Mouse (Mus musculus) embryonic fibroblast, embryonic 13.5 days (primary cell): ENCODE results near the gene Dntt. TPM values are rescaled to one million over a fixed set of nuclear protein-coding genes. Genes with fewer than 3 reads are reported as not detected.

Experiments used
- H3K27ac ChIP-seq: 2 replicates; pipeline ENCODE4 v1.5.1; 2012; ENCODE audit warnings: low read length, control low read depth, inconsistent platforms; ENCODE audit not compliant: insufficient read depth
- H3K4me1 ChIP-seq: 2 replicates; pipeline ENCODE4 v1.6.1; 2011; ENCODE audit warnings: low read length; ENCODE audit not compliant: control insufficient read depth, insufficient read depth
- H3K4me3 ChIP-seq: 2 replicates; pipeline ENCODE4 v1.5.1; 2011; ENCODE audit warnings: mild to moderate bottlenecking, control low read depth, low read length; ENCODE audit not compliant: insufficient read depth
- CTCF ChIP-seq: IDR thresholded peaks from 2 replicates; pipeline ENCODE4 v1.5.1; 2011; ENCODE audit warnings: mild to moderate bottlenecking, control low read depth, low read length, moderate library complexity, borderline replicate concordance; ENCODE audit not compliant: insufficient read depth
- POLR2A ChIP-seq: IDR thresholded peaks from 2 replicates; pipeline ENCODE4 v1.6.1; 2011; ENCODE audit warnings: low read depth, mild to moderate bottlenecking, control low read depth, low read length, moderate library complexity
- polyA plus RNA-seq: library from polyadenylated mRNA; stranded (reverse); fragments of >200 nt; gene quantifications from 2 replicates; pipeline ENCODE4 v1.2.4, GENCODE M21; 2011; ENCODE audit warnings: low read depth; ENCODE audit not compliant: missing spikeins, insufficient read length

The Dntt gene
- polyA plus RNA-seq: not detected in 2 replicates

DNA sequence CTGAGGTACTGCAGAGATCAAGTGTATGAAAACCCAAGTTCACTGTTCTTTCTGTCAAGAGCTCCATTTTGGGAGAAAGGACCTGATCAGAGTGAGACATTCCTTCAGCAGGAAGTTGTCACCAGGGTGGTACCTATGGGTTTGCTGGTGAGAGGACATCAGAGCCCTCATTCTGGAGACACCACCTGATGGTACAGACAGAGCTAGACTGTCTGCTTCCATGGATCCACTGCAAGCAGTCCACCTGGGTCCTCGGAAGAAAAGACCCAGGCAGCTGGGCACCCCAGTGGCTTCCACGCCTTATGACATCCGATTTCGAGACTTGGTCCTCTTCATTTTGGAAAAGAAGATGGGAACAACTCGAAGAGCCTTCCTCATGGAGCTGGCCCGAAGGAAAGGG lies at the start of gene Dntt:
Gene Dntt, plus strand, starts transcription at position 57 of the 400 bp plus-strand sequence.
- no peak within 1 kb of the TSS for H3K4me3 ChIP-seq
- no peak within 1 kb of the TSS for H3K27ac ChIP-seq
- TF ChIP-seq POLR2A (no peak), CTCF (no peak)
- H3K4me1 ChIP-seq: no peaks in the 10 kb centered on the region

DNA sequence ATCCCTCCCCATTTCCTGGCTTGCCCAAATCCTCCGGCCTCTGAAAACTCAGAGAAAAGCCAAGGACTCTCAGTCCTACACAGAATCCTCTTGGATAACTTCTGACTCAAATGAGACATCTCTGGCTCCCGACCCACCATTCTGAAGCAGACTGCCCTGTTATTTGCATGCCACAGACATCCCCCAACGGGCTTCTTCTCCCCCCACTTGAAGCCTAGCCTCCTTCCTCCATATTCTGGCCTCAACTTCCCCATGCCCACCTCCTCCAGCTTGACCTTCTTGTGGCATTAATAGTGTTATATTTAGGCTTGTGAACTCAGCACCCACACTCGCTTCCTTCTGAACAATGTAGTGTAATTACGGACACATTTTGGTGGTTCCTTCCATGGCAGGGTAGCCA lies 48.4 kb upstream of the Dntt start:
- Histone ChIP-seq H3K4me3 (no peak overlapping the region), H3K27ac (no peak overlapping the region), H3K4me1 (no peaks in the 10 kb centered on the region)
- TF ChIP-seq POLR2A (no peak), CTCF (no peak)

DNA sequence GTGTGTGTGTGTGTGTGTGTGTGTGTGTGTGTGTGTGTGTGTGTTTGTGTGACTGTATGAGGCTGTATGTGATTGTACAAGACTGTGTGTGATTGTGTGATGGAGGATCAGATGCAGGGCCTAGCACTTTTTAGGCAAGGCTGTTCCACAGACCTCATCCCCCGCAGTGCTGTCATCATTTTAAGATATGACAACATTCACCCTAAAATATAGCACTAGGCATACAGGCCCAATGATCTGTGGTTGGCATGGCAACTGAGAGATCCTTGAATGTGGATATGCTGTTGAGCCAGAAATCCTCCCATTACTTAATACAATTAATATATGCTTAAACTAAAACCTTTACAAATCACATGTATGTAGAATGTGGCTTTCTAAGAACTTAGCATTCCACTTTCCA lies 44.5 kb upstream of the Dntt start:
- H3K27ac ChIP-seq: no peak overlapping the region
- no peak for TF ChIP-seq POLR2A
- TF ChIP-seq CTCF: no peak
- H3K4me3 ChIP-seq: no peak overlapping the region
- H3K4me1 ChIP-seq: no peaks in the 10 kb centered on the region

- Histone ChIP-seq H3K4me1 (0 out of 2 replicates have a peak, but pooled peaks cover 3% of the 10 kb centered on the region), H3K4me3 (no peak overlapping the region), H3K27ac (no peak overlapping the region)
- no peak for TF ChIP-seq CTCF
- TF ChIP-seq POLR2A: no peak
Observed at GRCm38 (mm10) chr19:40988856-40989255, 40.2 kb upstream of the Dntt start.

DNA sequence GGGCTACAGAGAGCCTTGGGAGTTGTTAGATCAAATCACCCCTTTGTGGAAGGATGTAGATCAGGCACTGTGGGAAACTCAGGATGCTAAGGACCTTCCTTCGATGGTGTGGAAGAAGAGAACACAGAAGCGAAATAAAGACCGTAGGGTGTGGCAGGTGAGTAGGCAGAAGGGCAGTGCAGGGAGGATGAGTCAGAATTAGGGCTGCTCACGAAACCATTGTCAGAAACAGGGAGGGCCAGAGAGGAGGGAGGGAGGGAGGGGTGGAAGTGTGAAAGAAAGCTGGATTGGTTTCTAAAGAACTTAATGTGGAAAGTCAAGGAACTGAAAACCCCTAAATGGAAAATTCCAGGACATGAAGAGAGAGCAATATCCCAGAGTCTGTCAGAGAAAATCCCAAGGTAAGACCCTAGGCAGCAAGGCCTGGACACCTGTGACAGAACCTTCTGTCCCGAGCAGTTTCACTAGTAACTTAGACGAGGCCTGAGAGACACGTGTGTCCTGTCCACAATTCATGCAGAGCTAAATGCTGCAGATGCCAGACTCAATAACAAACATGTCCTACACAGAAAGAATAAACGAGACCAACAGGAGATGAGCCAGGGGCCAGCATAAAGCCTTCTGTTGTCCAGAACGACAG lies 39.0 kb upstream of the Dntt start:
- no peak for TF ChIP-seq CTCF
- TF ChIP-seq POLR2A: no peak

DNA sequence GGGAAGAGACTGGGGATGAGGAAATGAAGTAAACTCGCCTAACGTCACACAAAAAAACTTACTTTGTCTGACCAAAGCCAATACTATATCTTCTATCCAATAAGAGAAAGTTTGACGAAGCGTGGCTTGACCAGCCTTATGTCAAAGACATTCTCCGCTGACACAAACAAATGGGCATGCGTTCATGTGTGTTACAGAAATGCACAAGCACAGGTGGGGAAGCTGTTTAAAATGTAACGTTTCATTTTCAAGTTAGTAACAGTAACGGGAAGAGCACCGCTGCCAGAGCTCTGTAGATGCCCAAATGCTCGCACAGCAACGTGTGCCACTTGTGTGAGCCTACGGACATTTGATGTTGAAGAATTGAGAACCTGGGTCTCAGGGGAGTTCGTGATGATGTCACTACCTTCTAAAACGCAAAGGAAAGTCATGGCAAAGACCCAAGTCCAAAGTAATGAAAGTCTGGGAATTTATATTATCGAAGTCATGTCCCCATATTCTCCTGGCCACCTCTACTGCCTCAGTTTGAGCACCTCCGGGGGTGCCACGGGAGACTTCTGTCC lies 38.2 kb upstream of the Dntt start:
- H3K4me1 ChIP-seq: peaks cover 12% of the 10 kb centered on the region; the same call in 1 of the 2 replicates
- no peak overlapping the region for H3K4me3 ChIP-seq
- no peak overlapping the region for H3K27ac ChIP-seq
- TF ChIP-seq CTCF (no peak), POLR2A (no peak)

More for the DNA sequence above, 39.0 kb upstream of the Dntt start:
- Histone ChIP-seq H3K4me1 (peaks cover 9% of the 10 kb centered on the region; the same call in 1 of the 2 replicates), H3K4me3 (no peak overlapping the region), H3K27ac (no peak overlapping the region)

DNA sequence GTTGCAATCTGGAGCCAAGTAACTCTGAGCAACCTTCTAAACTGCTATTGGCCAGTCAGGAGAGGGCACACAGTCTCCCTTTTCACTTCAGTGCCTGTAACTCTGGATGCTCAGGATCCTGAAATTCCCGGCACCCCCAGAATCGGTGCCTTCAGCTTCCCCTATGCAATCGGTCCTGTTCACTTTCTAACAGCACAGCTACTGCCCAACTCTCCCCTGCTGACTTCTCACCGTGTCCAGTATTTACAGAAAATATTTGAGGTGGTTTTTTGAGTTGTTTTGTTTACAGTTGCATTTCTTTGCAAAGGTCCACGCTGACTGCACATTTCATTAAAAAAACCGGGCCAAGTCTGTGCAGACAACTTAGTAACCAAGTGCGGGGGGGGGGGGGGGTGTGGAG lies 37.4 kb upstream of the Dntt start:
- H3K4me1 ChIP-seq: peaks cover 12% of the 10 kb centered on the region
- no peak for TF ChIP-seq CTCF
- no peak for TF ChIP-seq POLR2A
- no peak overlapping the region for H3K4me3 ChIP-seq
- no peak overlapping the region for H3K27ac ChIP-seq

DNA sequence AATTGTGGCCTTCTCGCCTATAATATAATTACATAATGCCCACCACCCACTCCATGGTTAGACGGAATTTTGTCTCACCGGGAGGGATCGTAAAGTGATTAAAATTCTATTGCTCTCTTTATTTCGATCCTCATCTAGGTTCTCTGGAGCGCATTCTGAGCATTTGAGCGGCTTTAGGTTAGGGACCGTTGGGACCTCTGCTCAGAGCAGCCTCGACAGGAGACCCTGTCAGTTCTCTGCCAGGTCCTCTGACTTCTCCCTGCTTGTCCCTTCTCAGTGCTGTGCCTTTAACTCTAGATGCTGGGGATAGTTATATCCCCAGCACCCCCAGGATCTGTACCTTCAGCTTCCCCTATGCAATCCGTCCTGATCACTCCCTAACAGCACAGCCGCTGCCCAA lies 37.0 kb upstream of the Dntt start:
- TF ChIP-seq CTCF (no peak), POLR2A (no peak)
- Histone ChIP-seq H3K4me1 (peaks cover 12% of the 10 kb centered on the region), H3K27ac (no peak overlapping the region), H3K4me3 (no peak overlapping the region)

- no peak for TF ChIP-seq CTCF
- Histone ChIP-seq H3K4me3 (no peak overlapping the region), H3K4me1 (peaks cover 12% of the 10 kb centered on the region), H3K27ac (no peak overlapping the region)
Observed at GRCm38 (mm10) chr19:40992517-40993044, 36.5 kb upstream of the Dntt start.

GRCm38 (mm10) chr19:40993356-40993755 lies 35.7 kb upstream of the Dntt start:
- no peak overlapping the region for H3K27ac ChIP-seq
- peaks cover 14% of the 10 kb centered on the region for H3K4me1 ChIP-seq
- no peak overlapping the region for H3K4me3 ChIP-seq

More at GRCm38 (mm10) chr19:40993356-40993755, 35.7 kb upstream of the Dntt start:
- TF ChIP-seq POLR2A: no peak
- TF ChIP-seq CTCF: no peak
